Mouse (Mus musculus): ENCODE results near the gene Gm20870.
"Not testable (repeated sequence)": the region's sequence is repeated elsewhere in the genome, so short reads cannot be mapped to it uniquely, and the experiment has no call there.

Gm20870 gene

GRCm38 (mm10) chrY:71691743-71692142 is at the start of gene Gm20870:
Gene Gm20870, plus strand, starts transcription at chrY:71692043.
- DNase-seq (ENCODE audit: low spot score in 2 of 2) = not testable (repeated sequence)

Measured in frontal cortex, postnatal 25 days (tissue).